Comparison of ENCODE assay signal across 9 mouse cellular contexts in genomic region chr17:29464068-29464467, GRCm38 (mm10). TPM values are rescaled to one million over a fixed set of nuclear protein-coding genes. Genes with fewer than 3 reads are reported as not detected.
DNase-seq lines count a peak whose midpoint lies in the region; ATAC-seq lines count a peak whose summit lies in the region.
"Had no signal": no experiment of that assay in that cellular context is flagged by ENCODE, and none has a peak within 500 bp of the region (broad histone marks: within the 10 kb centered on the region; RNA-seq: fewer than 3 reads in every experiment).

No protein-coding gene starts in this region.

- 0 out of 2 replicates have a peak overlapping the region, but pooled peaks have one; percentile 23 for H3K9ac ChIP-seq in hindbrain, embryonic 12.5 days

- H3K36me3 ChIP-seq in heart, embryonic 10.5 days, result no peaks in the 10 kb centered on the region
- H3K36me3 ChIP-seq in hindbrain, embryonic 12.5 days, result no peaks in the 10 kb centered on the region
- no peaks in the 10 kb centered on the region for H3K36me3 ChIP-seq in midbrain, embryonic 10.5 days

- peak overlapping the region; percentile 54 for H3K4me3 ChIP-seq in heart, embryonic 10.5 days
- H3K4me3 ChIP-seq in hindbrain, embryonic 12.5 days, result peak overlapping the region; percentile 18
- peak overlapping the region; percentile 51 for H3K4me3 ChIP-seq in midbrain, embryonic 10.5 days

- no peaks in the 10 kb centered on the region for H3K27me3 ChIP-seq in heart, embryonic 10.5 days (ENCODE audit: insufficient read depth, poor library complexity, severe bottlenecking)
- peaks cover 2% of the 10 kb centered on the region; the same call in 1 of the 2 replicates for H3K27me3 ChIP-seq in hindbrain, embryonic 12.5 days
- H3K27me3 ChIP-seq in midbrain, embryonic 10.5 days (ENCODE audit: low read depth, poor library complexity, severe bottlenecking), result peaks cover 2% of the 10 kb centered on the region; the same call in 1 of the 2 replicates

- DNase-seq in heart, embryonic 10.5 days (ENCODE audit: low spot score), result peak; percentile 92
- no peak for DNase-seq in heart, postnatal 14 days
- DNase-seq in WW6 (ENCODE audit: low read depth, low spot score), result peak; percentile 64
- DNase-seq in midbrain, embryonic 10.5 days (ENCODE audit: low spot score), result peak; percentile 91
- DNase-seq in cerebellum, postnatal 14 days, result no peak
- DNase-seq in left cerebral cortex, postnatal 10 days (ENCODE audit: extremely low spot score in 1 of 2, low spot score in 2 of 2), result no peak
- DNase-seq: cerebellum, adult 11-12 months had no signal

- intact Hi-C loops in heart, postnatal 14 days (cut with DNase I), result no loop called here
- intact Hi-C loops in left cerebral cortex, postnatal 10 days (cut with DNase I), result no loop called here

- ATAC-seq in hindbrain, embryonic 12.5 days (ENCODE audit: low FRiP score), result peak; percentile 46
- no peak for ATAC-seq in CD4-positive, CD25-positive, alpha-beta regulatory T cell, adult 4 months

- peak overlapping the region; percentile 92 for H3K27ac ChIP-seq in heart, embryonic 10.5 days
- peak overlapping the region; percentile 74 for H3K27ac ChIP-seq in hindbrain, embryonic 12.5 days
- peak overlapping the region; percentile 91 for H3K27ac ChIP-seq in midbrain, embryonic 10.5 days (replicated peaks)

- H3K9me3 ChIP-seq in heart, embryonic 10.5 days, result no peaks in the 10 kb centered on the region
- no peaks in the 10 kb centered on the region for H3K9me3 ChIP-seq in hindbrain, embryonic 12.5 days (replicated peaks)
- H3K9me3 ChIP-seq in midbrain, embryonic 10.5 days (replicated peaks), result no peaks in the 10 kb centered on the region

- peaks cover 78% of the 10 kb centered on the region for H3K4me1 ChIP-seq in heart, embryonic 10.5 days
- peaks cover 38% of the 10 kb centered on the region for H3K4me1 ChIP-seq in hindbrain, embryonic 12.5 days
- H3K4me1 ChIP-seq in midbrain, embryonic 10.5 days, result peaks cover 78% of the 10 kb centered on the region

- under 1% methylated on average over 14 of the region's 14 CpGs for WGBS in heart, embryonic 10.5 days
- WGBS in hindbrain, embryonic 12.5 days, result under 1% methylated on average over 14 of the region's 14 CpGs
- under 1% methylated on average over 14 of the region's 14 CpGs for WGBS in midbrain, embryonic 10.5 days

- H3K4me2 ChIP-seq in hindbrain, embryonic 12.5 days (replicated peaks), result peak overlapping the region; percentile 50

RNA-seq across cellular contexts. Expression of gene Pim1, which starts 26.5 kb away (rescaled TPM):
- 28.7 and 31.4 TPM in 2 replicates for polyA plus RNA-seq in heart, embryonic 10.5 days (2016; fragmentation: Nextera tagmentation; extraction: Ambion mirVana)
- 10 to 100 TPM; 30.8 to 33.7 TPM for total RNA-seq in heart, postnatal 14 days (2021)
- 17.8 and 19.2 TPM in 2 replicates for polyA plus RNA-seq in hindbrain, embryonic 12.5 days (2016; fragmentation: Nextera tagmentation; extraction: Ambion mirVana)
- 27.2 and 33.8 TPM in 2 replicates for polyA plus RNA-seq in midbrain, embryonic 10.5 days (2016; fragmentation: Nextera tagmentation; extraction: Ambion mirVana)
- 100 to 1,000 TPM; 484 to 510 TPM for polyA plus RNA-seq in CD4-positive, CD25-positive, alpha-beta regulatory T cell, adult 4 months (2017; shearing (Covaris generic))
- total RNA-seq in left cerebral cortex, postnatal 10 days (2021), result 1 to 10 TPM; 3.7 to 5.2 TPM

Comparison
In these comparisons a context has a peak if more than half of its experiments do, and no peak if none do; other contexts are left out.
1. DNase-seq: peak in heart, embryonic 10.5 days (single experiment), WW6 (single experiment) and midbrain, embryonic 10.5 days (single experiment); none in heart, postnatal 14 days (0 of 2), cerebellum, postnatal 14 days (0 of 2) and left cerebral cortex, postnatal 10 days (0 of 2).
2. RNA of gene Pim1, which starts 26.5 kb away (polyA plus RNA-seq): 484 to 510 TPM in CD4-positive, CD25-positive, alpha-beta regulatory T cell, adult 4 months; 27.2 to 33.8 TPM in midbrain, embryonic 10.5 days, 28.7 to 31.4 TPM in heart, embryonic 10.5 days and 17.8 to 19.2 TPM in hindbrain, embryonic 12.5 days; every median in the first group is over 10 times any median in the second.
3. Peak in every context shown above with its lines, with median percentiles within 50 percentile points of each other: H3K27ac ChIP-seq and H3K4me3 ChIP-seq.